Mouse (Mus musculus) stomach, embryonic 14.5 days (tissue): ENCODE measurements around the gene Ms4a4a. TPM values are rescaled to one million over a fixed set of nuclear protein-coding genes. Genes with fewer than 3 reads are reported as not detected.

ENCODE experiments used
- polyA plus RNA-seq: library from polyadenylated mRNA; unstranded; fragments of >200 nt; fragmentation: Nextera tagmentation; extraction: Ambion mirVana; gene quantifications from 2 replicates; pipeline ENCODE4 v1.2.1, GENCODE M21; 2014

Gene Ms4a4a
- polyA plus RNA-seq, 1 experiment from 2014 or later = 7.2 TPM

Other genes starting within 250 kb of the Ms4a4a start
- gene 1700017D01Rik, start 244.6 kb upstream of the Ms4a4a start, polyA plus RNA-seq = not detected in 2 replicates
- gene 1700025F22Rik, start 210.2 kb upstream of the Ms4a4a start, polyA plus RNA-seq = not detected in 2 replicates
- not detected in 2 replicates for gene Ms4a13, start 178.8 kb upstream of the Ms4a4a start, polyA plus RNA-seq
- not detected in 2 replicates for gene Ms4a12, start 143.1 kb upstream of the Ms4a4a start, polyA plus RNA-seq
- 0.12 TPM in 1 of 2 replicates, not detected in the other for gene Ms4a1, start 109.3 kb upstream of the Ms4a4a start, polyA plus RNA-seq
- not detected in 2 replicates for gene Ms4a5, start 91.7 kb upstream of the Ms4a4a start, polyA plus RNA-seq
- 0.08 TPM in 1 of 2 replicates, not detected in the other for gene Ms4a14, start 61.1 kb upstream of the Ms4a4a start, polyA plus RNA-seq
- 6.0 and 6.7 TPM in 2 replicates for gene Ms4a7, start 39.4 kb upstream of the Ms4a4a start, polyA plus RNA-seq
- 0.61 and 1.0 TPM in 2 replicates for gene Ms4a4c, start 29.2 kb downstream of the Ms4a4a start, polyA plus RNA-seq
- 0.35 and 0.77 TPM in 2 replicates for gene Ms4a4b, start 68.0 kb downstream of the Ms4a4a start, polyA plus RNA-seq
- 8.2 and 9.2 TPM in 2 replicates for gene Ms4a6c, start 93.8 kb downstream of the Ms4a4a start, polyA plus RNA-seq
- gene Gm8369, start 110.4 kb downstream of the Ms4a4a start, polyA plus RNA-seq = not detected in 2 replicates
- 5.6 and 9.7 TPM in 2 replicates for gene Ms4a6b, start 141.0 kb downstream of the Ms4a4a start, polyA plus RNA-seq
- 2.1 and 3.0 TPM in 2 replicates for gene Ms4a4d, start 161.3 kb downstream of the Ms4a4a start, polyA plus RNA-seq
- gene Ms4a6d, start 229.3 kb downstream of the Ms4a4a start, polyA plus RNA-seq = 4.3 and 7.1 TPM in 2 replicates
- gene Ms4a2, start 248.2 kb downstream of the Ms4a4a start, polyA plus RNA-seq = 0.41 TPM in 1 of 2 replicates, not detected in the other